Mouse (Mus musculus): ENCODE measurements around the gene Otoa. TPM values are rescaled to one million over a fixed set of nuclear protein-coding genes. Genes with fewer than 3 reads are reported as not detected.

Gene Otoa
- polyA plus RNA-seq, 1 experiment: not detected

- TF ChIP-seq TAL1 (IDR thresholded peaks at IDR 0.05; ENCODE audit: low read length): no peak
- no peak for TF ChIP-seq GATA1 (IDR thresholded peaks at IDR 0.05; ENCODE audit: low read length)
- Histone ChIP-seq H3K27me3 (ENCODE audit: control insufficient read depth) (no peaks in the 10 kb centered on the region), H3K36me3 (ENCODE audit: control insufficient read depth) (no peaks in the 10 kb centered on the region), H3K4me3 (replicated peaks) (no peak overlapping the region), H3K9me3 (ENCODE audit: control insufficient read depth, low read length) (peaks cover 2% of the 10 kb centered on the region; the same call in 1 of the 2 replicates), H3K4me1 (ENCODE audit: control insufficient read depth) (no peaks in the 10 kb centered on the region)
These were observed 70.7 kb downstream of the Otoa start for GRCm38 (mm10) chr7:121152186-121152585.

- H3K27me3 ChIP-seq (ENCODE audit: control insufficient read depth): no peaks in the 10 kb centered on the region
- H3K9me3 ChIP-seq (ENCODE audit: control insufficient read depth, low read length): no peaks in the 10 kb centered on the region
- H3K36me3 ChIP-seq (ENCODE audit: control insufficient read depth): no peaks in the 10 kb centered on the region
- no peak for TF ChIP-seq TAL1 (IDR thresholded peaks at IDR 0.05; ENCODE audit: low read length)
- TF ChIP-seq GATA1 (IDR thresholded peaks at IDR 0.05; ENCODE audit: low read length): no peak
- no peak overlapping the region for H3K4me3 ChIP-seq (replicated peaks)
- no peaks in the 10 kb centered on the region for H3K4me1 ChIP-seq (ENCODE audit: control insufficient read depth)
These were observed 84.2 kb downstream of the Otoa start for GRCm38 (mm10) chr7:121165616-121166015.

- Histone ChIP-seq H3K4me1 (ENCODE audit: control insufficient read depth) (no peaks in the 10 kb centered on the region), H3K36me3 (ENCODE audit: control insufficient read depth) (no peaks in the 10 kb centered on the region), H3K27me3 (ENCODE audit: control insufficient read depth) (no peaks in the 10 kb centered on the region), H3K9me3 (ENCODE audit: control insufficient read depth, low read length) (no peaks in the 10 kb centered on the region), H3K4me3 (replicated peaks) (no peak overlapping the region)
- no peak for TF ChIP-seq GATA1 (IDR thresholded peaks at IDR 0.05; ENCODE audit: low read length)
- no peak for TF ChIP-seq TAL1 (IDR thresholded peaks at IDR 0.05; ENCODE audit: low read length)
These were observed 90.4 kb downstream of the Otoa start for GRCm38 (mm10) chr7:121171888-121172287.

- Histone ChIP-seq H3K4me1 (ENCODE audit: control insufficient read depth) (no peaks in the 10 kb centered on the region), H3K4me3 (replicated peaks) (no peak overlapping the region), H3K9me3 (ENCODE audit: control insufficient read depth, low read length) (no peaks in the 10 kb centered on the region), H3K27me3 (ENCODE audit: control insufficient read depth) (no peaks in the 10 kb centered on the region), H3K36me3 (ENCODE audit: control insufficient read depth) (no peaks in the 10 kb centered on the region)
- TF ChIP-seq GATA1 (IDR thresholded peaks at IDR 0.05; ENCODE audit: low read length) (no peak), TAL1 (IDR thresholded peaks at IDR 0.05; ENCODE audit: low read length) (no peak)
These were observed 105.8 kb downstream of the Otoa start for GRCm38 (mm10) chr7:121187201-121187786.

- no peak for TF ChIP-seq GATA1 (IDR thresholded peaks at IDR 0.05; ENCODE audit: low read length)
- no peak for TF ChIP-seq TAL1 (IDR thresholded peaks at IDR 0.05; ENCODE audit: low read length)
- H3K27me3 ChIP-seq (ENCODE audit: control insufficient read depth): no peaks in the 10 kb centered on the region
- no peaks in the 10 kb centered on the region for H3K4me1 ChIP-seq (ENCODE audit: control insufficient read depth)
- no peaks in the 10 kb centered on the region for H3K36me3 ChIP-seq (ENCODE audit: control insufficient read depth)
- no peaks in the 10 kb centered on the region for H3K9me3 ChIP-seq (ENCODE audit: control insufficient read depth, low read length)
- H3K4me3 ChIP-seq (replicated peaks): no peak overlapping the region
These were observed 107.5 kb downstream of the Otoa start for GRCm38 (mm10) chr7:121188976-121189375.

- Histone ChIP-seq H3K4me1 (ENCODE audit: control insufficient read depth) (no peaks in the 10 kb centered on the region), H3K36me3 (ENCODE audit: control insufficient read depth) (no peaks in the 10 kb centered on the region), H3K4me3 (replicated peaks) (no peak overlapping the region), H3K27me3 (ENCODE audit: control insufficient read depth) (no peaks in the 10 kb centered on the region), H3K9me3 (ENCODE audit: control insufficient read depth, low read length) (no peaks in the 10 kb centered on the region)
- no peak for TF ChIP-seq GATA1 (IDR thresholded peaks at IDR 0.05; ENCODE audit: low read length)
These were observed 117.5 kb downstream of the Otoa start for GRCm38 (mm10) chr7:121198933-121199332.

GRCm38 (mm10) chr7:121211804-121212203 is 130.4 kb downstream of the Otoa start:
- no peak for TF ChIP-seq TAL1 (IDR thresholded peaks at IDR 0.05; ENCODE audit: low read length)
- TF ChIP-seq GATA1 (IDR thresholded peaks at IDR 0.05; ENCODE audit: low read length): no peak

More at GRCm38 (mm10) chr7:121211804-121212203, 130.4 kb downstream of the Otoa start:
- Histone ChIP-seq H3K4me1 (ENCODE audit: control insufficient read depth) (no peaks in the 10 kb centered on the region), H3K4me3 (replicated peaks) (no peak overlapping the region), H3K36me3 (ENCODE audit: control insufficient read depth) (no peaks in the 10 kb centered on the region), H3K9me3 (ENCODE audit: control insufficient read depth, low read length) (no peaks in the 10 kb centered on the region), H3K27me3 (ENCODE audit: control insufficient read depth) (no peaks in the 10 kb centered on the region)

Other genes with a start within 250 kb of the Otoa start
- 24.6 and 28.0 TPM in 2 replicates for gene Eef2k, start 238.8 kb upstream of the Otoa start, polyA plus RNA-seq (2012)
- gene Polr3e, start 163.9 kb upstream of the Otoa start, polyA plus RNA-seq (2012): 0.34 and 0.48 TPM in 2 replicates
- 61.1 and 71.7 TPM in 2 replicates for gene Cdr2, start 99.3 kb upstream of the Otoa start, polyA plus RNA-seq (2012)
- gene Mfsd13b, start 99.1 kb upstream of the Otoa start, polyA plus RNA-seq (2012): not detected in 2 replicates
- 2.2 and 2.3 TPM in 2 replicates for gene Mettl9, start 47.2 kb upstream of the Otoa start, polyA plus RNA-seq (2012)
- 0.01 and 0.03 TPM in 2 replicates for gene Igsf6, start 7.1 kb upstream of the Otoa start, polyA plus RNA-seq (2012)

All from erythroblast, embryonic 14.5 days (primary cell).